Mouse (Mus musculus): Measurements from ENCODE around the gene Tsr2. TPM values are rescaled to one million over a fixed set of nuclear protein-coding genes. Genes with fewer than 3 reads are reported as not detected.
A peak's percentile ranks its signal among the peaks of the same experiment; 100 is the strongest.

Gene Tsr2
- total RNA-seq, 2 experiments from 2014 or later: 91.1 to 91.7 TPM

DNA sequence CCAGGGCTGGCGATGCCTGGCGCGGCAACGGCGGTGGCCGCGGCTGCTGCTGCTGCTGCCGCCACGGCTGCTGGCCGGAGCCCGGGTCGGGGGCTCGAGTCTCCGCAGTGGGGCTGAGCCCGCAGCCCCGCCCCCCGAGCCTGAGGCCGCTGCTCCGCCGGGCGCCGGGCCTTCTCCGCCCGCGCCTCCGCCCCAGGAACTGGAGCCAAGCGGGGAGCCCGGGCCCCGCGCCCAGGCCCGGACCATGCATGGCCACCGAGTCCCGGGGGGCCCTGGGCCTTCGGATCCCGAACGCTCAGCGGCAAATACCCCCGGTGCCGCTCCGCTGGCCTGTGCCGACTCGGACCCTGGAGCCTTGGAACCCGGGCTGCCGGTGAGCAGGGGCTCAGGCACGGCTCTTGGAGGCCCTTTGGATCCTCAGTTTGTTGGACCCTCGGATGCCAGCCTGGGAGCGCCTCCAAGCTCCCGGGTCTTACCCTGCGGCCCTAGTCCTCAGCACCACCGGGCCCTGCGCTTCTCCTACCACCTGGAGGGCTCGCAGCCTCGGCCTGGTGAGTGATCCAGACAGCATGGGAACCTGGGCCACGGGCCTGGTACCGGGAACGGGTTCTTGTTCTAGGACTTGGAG, 48.8 kb downstream of the Tsr2 start:
- peak; percentile 7 to 19 for DNase-seq (ENCODE audit: low spot score in 2 of 2)

DNA sequence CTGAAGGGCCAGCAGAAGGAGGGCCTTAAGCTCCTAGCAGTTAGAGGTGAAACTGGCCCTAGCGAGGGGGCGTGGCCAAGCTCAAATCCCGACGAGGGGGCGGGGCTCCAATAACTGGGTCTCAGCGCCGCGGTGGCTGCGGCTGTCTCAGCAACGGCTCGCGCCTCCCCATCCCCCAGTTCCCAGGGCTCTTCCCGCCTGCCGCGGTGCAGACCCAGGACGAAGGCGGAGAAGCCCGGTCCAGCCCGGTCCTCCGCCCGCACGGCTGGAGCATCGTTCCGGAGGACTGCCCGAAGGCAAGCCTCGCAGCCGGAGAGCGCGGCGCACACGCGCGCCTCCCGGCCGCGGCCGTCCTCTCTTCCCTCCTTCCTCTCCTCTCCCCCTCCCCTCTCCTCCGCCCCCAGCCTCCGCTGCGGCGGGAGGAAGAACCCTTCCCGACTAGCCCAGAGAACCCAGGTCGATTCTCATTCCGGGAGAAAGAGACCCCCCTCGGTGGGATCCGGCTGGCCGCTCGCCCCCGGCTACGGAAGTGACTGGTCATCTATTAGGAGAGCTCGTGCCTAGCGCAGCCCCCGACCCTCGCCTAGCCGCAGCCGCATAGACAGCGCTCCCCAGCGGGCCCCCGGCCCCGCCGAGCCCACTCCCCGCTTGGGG, 49.4 kb downstream of the Tsr2 start:
- peak; percentile 69 to 73 for DNase-seq (ENCODE audit: low spot score in 2 of 2)

DNA sequence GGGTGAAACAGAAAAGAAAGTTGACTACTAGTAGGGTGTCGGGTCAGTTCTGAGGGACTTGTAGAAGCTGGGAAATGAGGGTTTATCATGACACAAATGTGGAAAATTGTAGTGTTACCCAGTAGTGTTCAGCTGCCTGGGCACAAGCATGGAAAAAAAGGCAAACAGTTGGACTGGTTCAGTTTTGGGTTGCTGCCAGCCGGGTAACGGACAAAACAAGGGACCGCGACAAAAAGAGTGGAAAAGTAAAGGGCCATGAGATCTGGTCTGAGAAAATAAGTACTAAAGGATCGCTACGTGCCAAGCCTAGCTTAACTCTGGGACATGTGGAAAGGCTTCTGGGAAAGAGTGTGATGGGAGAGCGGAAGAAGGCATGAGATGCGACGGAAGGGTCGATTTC, 50.0 kb downstream of the Tsr2 start:
- no peak for DNase-seq (ENCODE audit: low spot score in 2 of 2)

DNA sequence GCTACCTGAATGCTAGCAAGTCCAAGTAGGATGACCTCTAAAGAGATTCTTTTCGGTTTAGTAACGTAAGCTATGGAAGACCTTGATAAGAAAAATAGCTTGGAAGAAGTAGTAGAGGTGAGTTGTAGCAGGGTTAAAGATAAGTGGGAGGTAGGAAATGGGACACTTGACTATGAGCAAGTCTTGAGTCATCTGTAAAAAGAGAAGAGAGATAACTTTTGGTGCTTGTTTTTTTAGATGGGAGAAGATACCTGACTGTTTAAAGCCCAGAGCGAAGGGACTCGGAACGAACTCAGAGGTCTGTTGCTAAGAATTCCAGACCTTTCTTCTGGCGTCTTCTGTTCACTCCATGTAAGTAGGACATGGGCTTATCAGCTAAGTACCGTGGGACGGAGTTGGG, 50.5 kb downstream of the Tsr2 start, which contains the start of gene Fgd1:
Fgd1 (plus strand) TSS at position 301 of the 400 bp plus-strand sequence.
- no peak for DNase-seq (ENCODE audit: low spot score in 2 of 2)

DNA sequence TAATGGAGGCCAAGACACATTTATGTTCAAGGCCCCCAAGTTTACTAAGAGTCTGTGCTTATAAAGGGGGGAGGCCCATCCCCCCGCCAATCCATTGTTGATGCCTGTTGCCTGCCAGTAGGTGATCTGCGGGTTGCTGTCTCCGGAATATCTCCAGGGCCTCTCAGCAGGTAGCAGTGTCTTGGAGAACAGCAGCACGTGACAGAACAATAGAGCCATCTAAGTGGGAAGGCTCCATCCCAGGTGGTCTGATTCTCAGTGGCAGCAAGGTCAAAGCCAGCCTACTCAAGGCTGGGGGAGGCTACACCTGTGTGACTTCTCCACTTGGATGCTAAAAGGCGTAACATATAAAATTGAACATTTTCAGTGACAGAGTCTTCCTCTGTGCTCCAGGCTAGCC, 55.1 kb downstream of the Tsr2 start:
- DNase-seq (ENCODE audit: low spot score in 2 of 2): no peak

Other genes with a start within 250 kb of the Tsr2 start
- 100 to 1,000 TPM; 210 to 212 TPM for gene Gnl3l, start 79.2 kb downstream of the Tsr2 start, total RNA-seq (2021)
- 10 to 100 TPM; 19.5 to 20.4 TPM for gene Fgd1, start 50.4 kb downstream of the Tsr2 start, total RNA-seq (2021)
- 10 to 100 TPM; 45.5 to 51.5 TPM for gene Wnk3, start 101.5 kb upstream of the Tsr2 start, total RNA-seq (2021)
- 10 to 100 TPM; 42.5 to 44.1 TPM for gene Fam120c, start 247.6 kb upstream of the Tsr2 start, total RNA-seq (2021)